Mouse (Mus musculus) spleen, postnatal 14 days (tissue): Measurements from ENCODE around the gene Cwc15.

ENCODE experiments used
- DNase-seq, 2 experiments: peaks; one replicate each; pipeline ENCODE4 v3.0.0; 2021 to 2022; ENCODE audit warnings: low spot score in 2 of 2

The Cwc15 gene

DNA sequence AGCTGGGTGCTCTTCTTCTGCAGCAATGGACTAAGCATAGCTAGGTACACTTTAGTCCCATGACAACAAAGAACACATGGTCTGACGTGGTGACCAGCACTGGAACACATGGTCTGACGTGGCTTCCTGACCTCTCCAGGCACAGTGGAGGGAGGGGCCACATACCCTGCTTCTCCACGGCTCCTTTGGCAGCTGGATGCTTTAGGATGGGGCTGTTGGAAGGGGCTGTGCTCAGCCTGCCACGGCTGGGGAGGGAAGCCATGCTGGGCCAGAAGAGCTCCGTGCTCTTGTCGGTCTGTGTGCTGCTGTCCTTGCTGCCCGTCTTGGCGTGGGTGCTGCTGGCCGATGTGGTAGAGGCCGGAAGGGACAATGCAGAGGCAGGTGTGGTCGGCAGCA is 47.9 kb downstream of the Cwc15 start:
- no peak for DNase-seq

DNA sequence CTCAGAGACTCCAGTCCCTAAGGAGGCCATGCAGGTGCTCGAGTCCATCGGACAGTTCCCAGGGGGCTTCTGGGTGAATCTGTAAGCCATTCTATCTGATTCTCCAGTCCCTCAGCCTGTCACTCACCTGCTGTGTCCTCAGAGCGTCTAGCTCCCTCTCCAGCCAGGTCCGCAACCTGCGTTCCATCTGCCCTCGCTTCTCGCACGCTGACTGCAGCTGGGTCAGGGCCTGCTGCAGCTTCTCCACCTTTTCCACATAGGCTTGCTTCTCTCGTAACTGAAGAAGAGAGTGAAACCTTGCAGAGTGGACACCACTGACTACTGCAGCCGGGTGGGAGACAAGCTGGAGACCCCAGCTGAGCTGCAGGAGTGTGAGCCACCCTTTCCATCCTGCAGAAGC is 57.9 kb downstream of the Cwc15 start:
- no peak for DNase-seq

DNA sequence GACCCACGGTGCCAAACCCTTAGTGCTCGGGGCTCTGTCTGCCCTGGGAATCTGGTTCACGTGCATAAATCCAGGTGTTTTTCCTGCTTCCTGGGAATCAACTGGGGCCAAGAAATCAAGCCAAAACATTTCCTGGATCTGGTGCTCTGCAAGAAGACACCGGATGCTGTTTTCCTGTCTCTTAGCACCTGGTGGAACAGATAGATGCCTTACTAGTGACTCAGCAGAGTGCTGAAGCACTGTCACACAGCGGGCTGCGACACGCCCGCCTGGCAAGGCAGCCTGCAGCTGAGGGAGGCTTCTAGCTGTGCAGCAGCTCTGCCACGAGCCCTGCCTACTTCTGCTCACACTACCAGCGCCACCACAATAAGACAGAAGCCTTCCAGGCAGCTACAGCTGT is 59.0 kb downstream of the Cwc15 start:
- DNase-seq: no peak

DNA sequence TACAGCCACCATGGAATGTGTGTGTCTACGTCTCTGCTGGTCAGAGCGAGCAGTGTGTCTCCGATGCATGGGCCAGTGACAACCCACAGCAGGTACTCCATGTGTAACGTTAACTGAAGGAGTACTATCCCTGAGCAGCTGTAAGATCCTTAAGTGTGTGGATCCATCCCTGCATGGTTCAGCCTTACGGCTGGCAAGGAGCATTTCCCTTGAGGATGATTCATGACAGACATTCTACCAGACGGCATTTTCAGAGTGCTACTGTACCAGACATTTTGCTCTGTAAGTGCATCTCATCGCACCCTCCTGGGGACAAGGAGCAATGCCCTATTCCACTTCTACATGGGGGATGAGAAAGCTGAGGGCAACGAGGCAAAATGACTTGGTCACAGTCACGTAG is 59.6 kb downstream of the Cwc15 start:
- DNase-seq: no peak
